Mouse (Mus musculus): ENCODE data around the gene Srrm2.

GRCm38 (mm10) chr17:23857193-23857592, 66.9 kb downstream of the Srrm2 start:
- TF ChIP-seq CTCF (conservative IDR thresholded peaks at IDR 0.05; ENCODE audit: low read length): no peak
- no peak for TF ChIP-seq NANOG (IDR thresholded peaks at IDR 0.05; ENCODE audit: borderline replicate concordance, low read length)
